ENCODE assay signal across 20 mouse cellular contexts in genomic region chr4:155856071-155856470, GRCm38 (mm10). TPM values are rescaled to one million over a fixed set of nuclear protein-coding genes. Genes with fewer than 3 reads are reported as not detected.
A peak's percentile ranks its signal among the peaks of the same experiment; 100 is the strongest.
DNase-seq lines count a peak whose midpoint lies in the region; TF ChIP-seq lines count a peak whose summit lies in the region.
"Had no signal": no experiment of that assay in that cellular context is flagged by ENCODE, and none has a peak within 500 bp of the region (broad histone marks: within the 10 kb centered on the region; RNA-seq: fewer than 3 reads in every experiment).

No protein-coding gene starts in this region.

- peak; percentile 61 for DNase-seq in cerebellum, adult 9-11 months
- DNase-seq in cerebellum, adult 8-10 months, result no peak
- peak; percentile 3 for DNase-seq in gastrocnemius, postnatal 25 days
- no peak for DNase-seq in gastrocnemius, adult 18-20 months (ENCODE audit: low spot score)
- peak; percentile 15 for DNase-seq in urinary bladder, adult 2 months (ENCODE audit: low spot score)
- no peak for DNase-seq in urinary bladder, postnatal 10 days (ENCODE audit: low spot score)
- no peak for DNase-seq in left cerebral cortex, adult 2 months (ENCODE audit: extremely low spot score in 1 of 2, low spot score in 2 of 2)
- DNase-seq: adrenal gland, adult 2 months; adrenal gland, postnatal 14 days; forebrain, postnatal 0 days; gastrocnemius, postnatal 10 days; heart, postnatal 36 days; kidney, adult 11 months; kidney, adult 8-10 months had no signal

- no peak overlapping the region for H3K4me3 ChIP-seq in left cerebral cortex, adult 2 months
- H3K4me3 ChIP-seq: embryonic facial prominence, embryonic 12.5 days; embryonic facial prominence, embryonic 15.5 days; hindbrain, embryonic 10.5 days; hindbrain, embryonic 13.5 days; intestine, embryonic 15.5 days had no signal

- H3K27ac ChIP-seq in left cerebral cortex, adult 2 months, result no peak overlapping the region
- H3K27ac ChIP-seq: embryonic facial prominence, embryonic 12.5 days; embryonic facial prominence, embryonic 15.5 days; hindbrain, embryonic 10.5 days; hindbrain, embryonic 13.5 days; intestine, embryonic 15.5 days had no signal

- TF ChIP-seq CTCF in left cerebral cortex, adult 2 months (IDR thresholded peaks at IDR 0.05), result no peak

- intact Hi-C loops in left cerebral cortex, adult 2 months (cut with DNase I), result no loop called here

RNA-seq across cellular contexts. Expression of gene Tas1r3, which starts 7.1 kb away (rescaled TPM):
- under 1 TPM in 1 of 2 experiments, not detected in 1; 0.11 TPM for total RNA-seq in gastrocnemius, postnatal 25 days (2021)
- total RNA-seq in gastrocnemius, adult 18-20 months (2021), result under 1 TPM; 0.09 to 0.12 TPM
- polyA plus RNA-seq in urinary bladder, adult 2 months (2012; rRNA removed), result 0.91 and 1.3 TPM in 2 replicates
- under 1 TPM; 0.23 to 0.30 TPM for total RNA-seq in left cerebral cortex, adult 2 months (2021)

RNA-seq across cellular contexts. Expression of gene Dvl1, which starts 8.9 kb away (rescaled TPM):
- 100 to 1,000 TPM in 1 of 2 experiments, 10 to 100 TPM in 1; 100.0 to 103 TPM for total RNA-seq in gastrocnemius, postnatal 25 days (2021)
- 100 to 1,000 TPM; 104 to 106 TPM for total RNA-seq in gastrocnemius, adult 18-20 months (2021)
- 58.9 and 76.5 TPM in 2 replicates for polyA plus RNA-seq in urinary bladder, adult 2 months (2012; rRNA removed)
- 10 to 100 TPM; 94.0 to 96.3 TPM for total RNA-seq in left cerebral cortex, adult 2 months (2021)

RNA-seq across cellular contexts. Expression of gene Cptp, which starts 13.2 kb away (rescaled TPM):
- total RNA-seq in gastrocnemius, postnatal 25 days (2021), result 10 to 100 TPM; 15.6 to 16.6 TPM
- 10 to 100 TPM; 13.0 to 16.2 TPM for total RNA-seq in gastrocnemius, adult 18-20 months (2021)
- 17.1 and 18.5 TPM in 2 replicates for polyA plus RNA-seq in urinary bladder, adult 2 months (2012; rRNA removed)
- 10 to 100 TPM; 21.7 to 28.9 TPM for total RNA-seq in left cerebral cortex, adult 2 months (2021)

RNA-seq across cellular contexts. Expression of gene Ints11, which starts 13.3 kb away (rescaled TPM):
- 10 to 100 TPM; 14.1 to 17.9 TPM for total RNA-seq in gastrocnemius, postnatal 25 days (2021)
- total RNA-seq in gastrocnemius, adult 18-20 months (2021), result 10 to 100 TPM; 13.9 to 14.0 TPM
- 26.5 and 32.3 TPM in 2 replicates for polyA plus RNA-seq in urinary bladder, adult 2 months (2012; rRNA removed)
- total RNA-seq in left cerebral cortex, adult 2 months (2021), result 10 to 100 TPM; 37.3 to 41.1 TPM

RNA-seq across cellular contexts. Expression of gene Mxra8, which starts 16.6 kb away (rescaled TPM):
- total RNA-seq in gastrocnemius, postnatal 25 days (2021), result 10 to 100 TPM; 37.5 to 37.6 TPM
- 10 to 100 TPM; 25.0 to 29.7 TPM for total RNA-seq in gastrocnemius, adult 18-20 months (2021)
- polyA plus RNA-seq in urinary bladder, adult 2 months (2012; rRNA removed), result 377 and 402 TPM in 2 replicates
- total RNA-seq in left cerebral cortex, adult 2 months (2021), result 1 to 10 TPM; 5.9 to 8.0 TPM
- total RNA-seq: MEL had no signal

Comparison
In these comparisons a context has a peak if more than half of its experiments do, and no peak if none do; other contexts are left out.
1. DNase-seq: peak in cerebellum, adult 9-11 months (single experiment), gastrocnemius, postnatal 25 days (single experiment) and urinary bladder, adult 2 months (single experiment); none in cerebellum, adult 8-10 months (single experiment), gastrocnemius, adult 18-20 months (single experiment), urinary bladder, postnatal 10 days (single experiment) and left cerebral cortex, adult 2 months (0 of 2).